Mouse (Mus musculus) midbrain, embryonic 16.5 days (tissue): ENCODE results near the gene Med24. TPM values are rescaled to one million over a fixed set of nuclear protein-coding genes. Genes with fewer than 3 reads are reported as not detected.

ENCODE experiments used
- ATAC-seq: fragments of 200-750 bp; cut with Nextera tagmentation; 2 replicates; pipeline ENCODE4 v1.8.0; 2017; ENCODE audit warnings: moderate TSS enrichment
- H3K27ac ChIP-seq: fragments of 300-500 bp; sonication (generic); 2 replicates; pipeline ENCODE4 v1.5.1; 2014; ENCODE audit warnings: mild to moderate bottlenecking, low read length, mixed read lengths
- H3K27me3 ChIP-seq: fragments of 300-500 bp; sonication (generic); 2 replicates; pipeline ENCODE4 v1.6.1; 2014; ENCODE audit warnings: low read depth, low read length, mixed read lengths; ENCODE audit not compliant: control insufficient read depth, insufficient read depth
- H3K36me3 ChIP-seq: fragments of 300-500 bp; sonication (generic); 2 replicates; pipeline ENCODE4 v1.6.1; 2014; ENCODE audit warnings: mild to moderate bottlenecking, low read length, moderate library complexity, mixed read lengths; ENCODE audit not compliant: control insufficient read depth, insufficient read depth
- H3K4me1 ChIP-seq: fragments of 300-500 bp; sonication (generic); 2 replicates; pipeline ENCODE4 v1.6.1; 2014; ENCODE audit warnings: mild to moderate bottlenecking, low read length, mixed read lengths; ENCODE audit not compliant: control insufficient read depth, insufficient read depth
- H3K4me2 ChIP-seq: fragments of 300-500 bp; sonication (generic); 2 replicates; pipeline ENCODE4 v1.6.1; 2014; ENCODE audit warnings: mild to moderate bottlenecking, low read length, mixed read lengths
- H3K4me3 ChIP-seq: fragments of 300-500 bp; sonication (generic); 2 replicates; pipeline ENCODE4 v1.5.1; 2014; ENCODE audit warnings: low read depth, mild to moderate bottlenecking, low read length, moderate library complexity, mixed read lengths
- H3K9ac ChIP-seq: fragments of 300-500 bp; sonication (generic); 2 replicates; pipeline ENCODE4 v1.6.1; 2014; ENCODE audit warnings: low read depth, low read length, mixed read lengths
- H3K9me3 ChIP-seq: fragments of 300-500 bp; sonication (generic); replicated peaks from 2 replicates; pipeline ENCODE4 v1.6.1; 2014; ENCODE audit warnings: mild to moderate bottlenecking, low read length, mixed read lengths; ENCODE audit not compliant: control insufficient read depth, poor library complexity, severe bottlenecking
- WGBS: fragments of 180-500 bp; shearing (Covaris S2); extraction: QIAGEN DNeasy Blood & Tissue Kit; methylation state at CpG from one replicate; pipeline ENCODE4 v1.1.7; 2014; 5-methylcytosine and 5-hydroxymethylcytosine counted together
- polyA plus RNA-seq: library from polyadenylated mRNA; unstranded; fragments of >200 nt; fragmentation: Nextera tagmentation; extraction: Ambion mirVana; gene quantifications from 2 replicates; pipeline ENCODE4 v1.2.1, GENCODE M21; 2015

Gene Med24
- polyA plus RNA-seq, 1 experiment from 2014 or later, result 75.1 TPM

DNA sequence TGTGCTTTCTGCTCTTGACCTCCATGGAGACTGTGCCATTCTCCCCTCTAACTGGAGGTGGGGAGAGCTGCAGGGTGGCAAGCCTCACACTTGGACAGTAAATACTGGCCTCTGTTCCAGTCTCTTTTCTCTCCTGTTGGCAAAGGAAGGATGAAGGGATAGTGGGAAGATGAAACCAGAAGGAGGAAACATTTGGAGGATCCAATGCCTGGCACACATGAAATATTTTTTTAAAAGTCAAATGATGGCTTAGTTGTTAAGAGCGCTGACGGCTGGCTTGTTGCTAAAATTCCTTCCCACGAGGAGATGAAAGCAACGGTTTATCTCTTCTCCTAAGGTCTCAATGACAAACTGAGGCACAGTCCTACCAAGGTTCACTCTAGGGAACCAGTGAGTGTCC is 5.9 kb upstream of the Med24 start:
- no peaks in the 10 kb centered on the region for H3K9me3 ChIP-seq
- no peak overlapping the region for H3K27ac ChIP-seq
- H3K4me2 ChIP-seq, result no peak overlapping the region
- H3K9ac ChIP-seq, result no peak overlapping the region
- H3K4me3 ChIP-seq, result no peak overlapping the region
- WGBS, result 93% methylated on average over 4 of the region's 4 CpGs
- H3K27me3 ChIP-seq, result no peaks in the 10 kb centered on the region
- peaks cover 13% of the 10 kb centered on the region for H3K4me1 ChIP-seq
- no peaks in the 10 kb centered on the region for H3K36me3 ChIP-seq
- ATAC-seq, result no peak

DNA sequence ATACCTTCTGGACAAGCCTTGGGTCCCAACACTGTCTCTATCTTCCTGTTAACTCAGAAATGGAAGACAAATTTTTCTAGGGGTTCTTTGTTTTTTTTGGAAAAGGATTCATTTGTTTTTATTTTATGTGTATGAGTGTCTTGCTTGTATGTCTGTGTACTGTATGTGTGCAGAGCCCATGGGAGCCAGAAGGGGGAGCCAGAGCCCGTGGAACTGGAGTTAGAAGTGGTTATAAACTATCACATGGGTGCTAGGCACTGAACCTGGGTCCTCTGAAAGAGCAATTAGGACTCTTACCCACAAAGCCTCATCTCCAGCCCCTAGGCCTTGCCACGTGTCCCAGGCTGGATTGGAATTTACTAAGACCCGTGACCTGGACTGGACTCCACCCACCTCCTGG is 4.8 kb upstream of the Med24 start:
- Histone ChIP-seq H3K4me2 (no peak overlapping the region), H3K4me1 (peaks cover 7% of the 10 kb centered on the region), H3K9ac (no peak overlapping the region), H3K9me3 (no peaks in the 10 kb centered on the region), H3K36me3 (no peaks in the 10 kb centered on the region), H3K4me3 (no peak overlapping the region), H3K27me3 (no peaks in the 10 kb centered on the region), H3K27ac (no peak overlapping the region)
- 78% methylated on average over 3 of the region's 3 CpGs for WGBS
- no peak for ATAC-seq

DNA sequence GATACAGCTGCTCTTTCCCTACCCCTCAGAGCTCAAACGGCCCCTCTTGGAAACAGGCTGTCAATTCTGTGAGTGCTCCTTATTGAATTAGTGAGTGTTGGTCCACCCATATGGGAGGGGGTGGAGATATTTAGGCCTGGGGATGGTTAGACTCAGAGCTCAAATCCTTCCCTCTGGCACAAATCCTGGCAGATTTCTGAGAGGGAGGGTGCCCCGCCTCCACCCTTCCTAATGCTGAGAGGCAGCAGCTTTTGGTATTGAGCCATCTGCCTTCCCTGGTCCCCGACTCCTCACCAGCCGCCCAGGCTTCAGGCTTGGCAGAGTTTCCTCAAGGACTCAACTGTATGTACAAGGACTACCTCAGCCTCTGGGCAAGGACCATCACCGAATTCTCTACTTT is 1.9 kb upstream of the Med24 start:
- Histone ChIP-seq H3K4me2 (no peak overlapping the region), H3K27me3 (no peaks in the 10 kb centered on the region), H3K9ac (no peak overlapping the region), H3K4me1 (peaks cover 12% of the 10 kb centered on the region), H3K4me3 (no peak overlapping the region), H3K27ac (0 out of 2 replicates have a peak overlapping the region, but pooled peaks have one; percentile 23), H3K9me3 (no peaks in the 10 kb centered on the region), H3K36me3 (peaks cover 2% of the 10 kb centered on the region; the same call in 1 of the 2 replicates)
- no peak for ATAC-seq
- WGBS, result 40% methylated on average over 5 of the region's 5 CpGs

DNA sequence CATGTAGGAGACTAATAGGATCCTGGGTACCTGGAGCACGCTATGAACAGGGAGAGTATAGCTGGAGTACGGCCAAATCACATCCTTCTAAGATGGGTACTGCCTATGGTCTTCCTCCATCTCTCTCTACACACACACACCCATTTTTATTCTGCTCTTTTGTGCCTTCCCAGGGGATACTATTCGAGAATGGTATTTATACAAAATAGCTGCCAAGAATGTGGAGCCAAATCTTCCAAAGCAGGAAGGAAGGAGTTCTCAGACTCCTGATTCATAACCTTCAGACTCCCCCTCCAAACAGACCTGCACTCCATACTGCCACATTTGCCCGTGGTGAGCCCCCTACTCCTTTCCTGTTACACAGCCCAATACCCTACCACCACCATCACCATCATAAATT is 1.5 kb upstream of the Med24 start:
- no peak overlapping the region for H3K4me2 ChIP-seq
- H3K4me1 ChIP-seq, result peaks cover 12% of the 10 kb centered on the region
- H3K9ac ChIP-seq, result no peak overlapping the region
- H3K27me3 ChIP-seq, result no peaks in the 10 kb centered on the region
- no peak for ATAC-seq
- WGBS, result 62% methylated on average over 4 of the region's 4 CpGs
- H3K4me3 ChIP-seq, result no peak overlapping the region
- H3K9me3 ChIP-seq, result no peaks in the 10 kb centered on the region
- H3K36me3 ChIP-seq, result peaks cover 2% of the 10 kb centered on the region; the same call in 1 of the 2 replicates
- 0 out of 2 replicates have a peak overlapping the region, but pooled peaks have one; percentile 53 for H3K27ac ChIP-seq

DNA sequence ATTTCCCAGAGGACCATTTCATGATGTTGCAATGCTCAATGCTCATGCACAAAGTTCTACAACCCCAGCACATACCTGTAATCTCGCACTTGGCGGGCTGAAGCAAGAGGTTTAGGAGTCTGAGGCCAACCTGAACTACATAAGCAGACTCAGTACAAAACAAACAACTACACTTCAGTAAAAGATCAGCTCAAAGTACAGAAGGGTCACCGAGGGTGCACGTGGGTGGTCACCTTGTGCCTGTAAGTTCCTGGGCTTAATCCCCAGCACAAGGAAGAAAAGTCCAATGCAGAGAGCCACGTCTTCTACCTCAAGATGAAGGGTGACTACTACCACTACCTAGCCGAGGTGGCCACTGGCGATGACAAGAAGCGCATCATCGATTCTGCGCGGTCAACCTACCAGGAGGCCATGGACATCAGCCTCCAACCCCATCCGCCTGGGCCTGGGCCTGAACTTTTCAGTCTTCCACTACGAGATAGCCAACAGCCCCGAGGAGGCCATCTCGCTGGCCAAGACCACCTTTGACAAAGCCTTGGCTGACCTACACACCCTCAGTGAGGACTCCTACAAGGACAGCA is 3.2 kb downstream of the Med24 start:
- 94% methylated on average over 15 of the region's 15 CpGs for WGBS
- no peak for ATAC-seq
- no peak overlapping the region for H3K27ac ChIP-seq

DNA sequence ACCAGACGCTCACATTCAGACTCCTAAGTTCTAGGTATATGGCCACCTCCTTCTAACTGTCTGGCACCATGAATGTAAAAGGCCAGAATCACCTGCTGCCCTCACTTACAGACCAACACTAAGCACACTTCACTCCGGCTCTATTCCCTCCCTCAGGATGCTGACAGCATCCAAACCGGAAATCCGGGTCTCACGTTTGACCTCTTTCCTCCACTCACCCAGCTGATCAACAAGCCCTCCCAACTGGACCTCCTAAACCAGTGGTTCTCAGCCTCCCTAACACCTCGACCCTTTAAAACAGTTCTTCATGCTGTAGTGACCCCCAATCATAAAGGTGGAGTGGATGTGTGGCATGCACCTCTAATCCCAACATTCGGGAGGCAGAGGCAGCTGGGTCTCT is 6.1 kb downstream of the Med24 start:
- H3K4me1 ChIP-seq, result peaks cover 2% of the 10 kb centered on the region; the same call in 1 of the 2 replicates
- H3K9ac ChIP-seq, result no peak overlapping the region
- WGBS, result 81% methylated on average over 7 of the region's 7 CpGs
- H3K4me3 ChIP-seq, result no peak overlapping the region
- H3K9me3 ChIP-seq, result no peaks in the 10 kb centered on the region
- no peak overlapping the region for H3K4me2 ChIP-seq
- H3K36me3 ChIP-seq, result peaks cover 6% of the 10 kb centered on the region; the same call in 1 of the 2 replicates
- H3K27me3 ChIP-seq, result no peaks in the 10 kb centered on the region
- no peak overlapping the region for H3K27ac ChIP-seq
- ATAC-seq, result no peak

More for the DNA sequence above, 3.2 kb downstream of the Med24 start:
- Histone ChIP-seq H3K9ac (no peak overlapping the region), H3K27me3 (no peaks in the 10 kb centered on the region), H3K4me3 (no peak overlapping the region), H3K4me1 (peaks cover 12% of the 10 kb centered on the region), H3K9me3 (no peaks in the 10 kb centered on the region), H3K4me2 (no peak overlapping the region), H3K36me3 (peaks cover 2% of the 10 kb centered on the region; the same call in 1 of the 2 replicates)

DNA sequence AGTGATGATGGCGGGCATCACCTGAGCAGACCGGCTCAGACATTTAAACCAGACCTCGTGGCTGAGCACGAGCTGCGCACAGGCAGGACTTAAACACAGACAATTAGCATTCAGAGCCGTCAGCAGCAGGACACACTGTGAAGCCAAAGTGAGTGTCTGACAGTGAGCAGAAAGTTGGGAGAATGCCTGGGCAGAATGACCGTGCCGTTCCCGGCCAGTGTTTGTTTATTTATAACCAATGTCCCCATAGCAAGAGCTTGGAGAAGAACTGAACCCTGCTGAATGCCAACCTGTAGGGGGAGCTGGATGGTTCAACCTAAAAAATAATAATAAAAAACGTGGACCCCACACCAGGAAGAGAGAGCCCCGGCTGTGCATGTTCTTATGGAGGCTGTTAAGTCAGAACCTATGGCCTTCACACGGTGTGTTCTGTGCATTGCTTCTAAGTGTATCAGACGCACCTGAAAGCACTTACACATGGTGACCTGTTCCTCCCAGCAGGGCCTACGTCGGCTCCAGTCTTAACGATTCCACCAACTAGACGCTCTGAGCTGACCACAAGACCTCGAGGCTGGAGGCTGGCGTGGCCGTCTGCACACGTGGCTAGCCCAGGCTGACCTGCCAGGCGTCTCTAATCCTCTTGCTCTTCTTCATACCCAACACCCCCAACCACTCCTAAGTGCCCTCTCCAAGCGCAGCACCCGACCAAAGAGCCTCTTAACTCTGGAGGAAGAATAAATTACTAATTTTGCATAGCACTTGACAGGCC is 7.6 kb downstream of the Med24 start:
- no peaks in the 10 kb centered on the region for H3K9me3 ChIP-seq
- no peak for ATAC-seq
- no peak overlapping the region for H3K9ac ChIP-seq
- H3K4me3 ChIP-seq, result no peak overlapping the region
- WGBS, result 67% methylated on average over 24 of the region's 24 CpGs
- no peak overlapping the region for H3K4me2 ChIP-seq
- H3K27me3 ChIP-seq, result no peaks in the 10 kb centered on the region
- no peak overlapping the region for H3K27ac ChIP-seq
- H3K36me3 ChIP-seq, result peaks cover 7% of the 10 kb centered on the region; the same call in 1 of the 2 replicates
- no peaks in the 10 kb centered on the region for H3K4me1 ChIP-seq

DNA sequence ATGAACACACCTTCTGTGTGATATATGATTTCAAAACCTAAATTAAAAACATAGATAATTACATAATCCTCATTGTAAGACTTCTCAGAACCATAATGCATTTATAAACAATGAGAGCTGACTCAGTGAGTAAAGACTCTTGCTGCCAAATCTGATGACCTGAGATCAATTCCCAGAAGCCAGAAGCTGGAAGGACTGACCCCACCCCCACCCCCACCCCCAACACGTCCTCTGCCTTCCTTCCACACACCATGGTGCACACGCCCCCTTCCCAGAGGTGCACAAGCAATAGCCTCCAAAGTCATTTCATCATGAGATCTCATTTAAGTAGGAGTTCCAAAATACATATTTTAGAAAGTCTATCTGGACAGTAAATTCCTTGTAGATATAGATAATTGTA is 8.5 kb downstream of the Med24 start:
- 75% methylated on average over 2 of the region's 2 CpGs for WGBS
- Histone ChIP-seq H3K9ac (no peak overlapping the region), H3K36me3 (peaks cover 7% of the 10 kb centered on the region; the same call in 1 of the 2 replicates)

DNA sequence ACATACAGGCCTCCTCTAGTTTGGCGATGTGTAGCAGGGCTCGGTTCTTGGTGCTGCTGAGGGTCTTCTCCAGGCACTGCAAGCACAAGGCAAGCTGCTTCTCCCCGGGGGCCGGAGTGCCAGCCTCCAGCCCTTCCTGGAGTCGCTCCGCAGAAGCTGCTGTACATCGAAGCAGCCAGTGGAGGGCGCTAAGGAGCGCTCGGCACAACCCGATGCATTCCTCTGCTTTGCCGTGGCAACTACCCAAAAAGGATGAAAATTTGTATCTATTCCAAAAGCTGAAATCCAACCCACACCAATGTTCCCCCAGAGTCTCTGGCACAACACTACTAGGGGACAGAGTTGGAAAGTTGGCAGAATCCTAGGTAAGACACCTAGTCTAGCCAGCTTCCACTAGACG is 11.3 kb downstream of the Med24 start:
- Histone ChIP-seq H3K9me3 (no peaks in the 10 kb centered on the region), H3K27me3 (no peaks in the 10 kb centered on the region), H3K4me2 (no peak overlapping the region), H3K9ac (no peak overlapping the region), H3K36me3 (peaks cover 25% of the 10 kb centered on the region), H3K27ac (no peak overlapping the region), H3K4me3 (no peak overlapping the region), H3K4me1 (no peaks in the 10 kb centered on the region)
- WGBS, result 11% methylated on average over 13 of the region's 13 CpGs
- no peak for ATAC-seq

More for the DNA sequence above, 8.5 kb downstream of the Med24 start:
- no peak for ATAC-seq
- H3K4me2 ChIP-seq, result no peak overlapping the region
- H3K9me3 ChIP-seq, result no peaks in the 10 kb centered on the region
- no peaks in the 10 kb centered on the region for H3K4me1 ChIP-seq
- no peaks in the 10 kb centered on the region for H3K27me3 ChIP-seq
- no peak overlapping the region for H3K4me3 ChIP-seq
- no peak overlapping the region for H3K27ac ChIP-seq
